Mouse (Mus musculus): ENCODE data around the gene Rps16. TPM values are rescaled to one million over a fixed set of nuclear protein-coding genes. Genes with fewer than 3 reads are reported as not detected.

Rps16 gene
- polyA plus RNA-seq (2015; fragmentation: Nextera tagmentation; extraction: Ambion mirVana), result 822 and 1,022 TPM in 2 replicates

DNA sequence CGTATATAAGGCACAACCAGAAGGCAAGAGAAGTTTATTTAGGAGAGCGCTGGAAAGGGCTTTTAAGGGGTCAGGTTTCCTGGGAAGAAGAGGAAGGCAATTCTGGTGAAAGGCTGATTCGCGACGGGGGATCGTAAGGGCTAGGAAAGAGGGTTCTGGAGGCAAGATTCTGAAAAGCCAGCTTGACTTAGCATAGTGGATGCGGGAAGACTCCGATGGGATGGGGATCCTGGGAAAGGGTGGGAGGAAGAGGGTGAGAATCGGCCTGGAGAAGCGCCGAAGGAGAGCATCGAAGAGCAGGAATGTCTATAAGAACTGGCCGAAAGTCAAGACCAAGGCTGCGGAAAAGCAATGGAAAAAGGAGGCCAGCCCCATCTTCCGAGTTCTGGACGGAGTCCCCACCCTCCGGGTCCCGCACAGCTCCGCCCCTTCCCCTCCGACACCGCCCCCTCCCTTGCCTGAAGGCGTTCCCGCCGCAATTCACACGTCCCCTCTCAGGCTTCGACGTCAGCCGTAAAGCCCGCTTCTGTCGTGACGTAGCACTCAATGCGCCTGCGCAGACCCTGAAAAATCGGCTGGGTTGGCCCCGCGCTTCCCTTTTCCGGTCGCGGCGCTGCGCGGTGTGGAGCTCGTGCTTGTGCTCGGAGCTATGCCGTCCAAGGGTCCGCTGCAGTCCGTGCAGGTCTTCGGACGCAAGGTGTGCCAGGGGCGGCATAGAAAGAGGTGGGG, at the start of gene Rps16:
Gene Rps16, plus strand, starts transcription at position 498 of the 729 bp plus-strand sequence.
- Histone ChIP-seq H3K4me1 (peaks cover 27% of the 10 kb centered on the region), H3K9me3 (no peaks in the 10 kb centered on the region), H3K9ac (peak within 1 kb of the TSS; percentile 95), H3K4me3 (peak within 1 kb of the TSS; percentile 85), H3K27me3 (no peaks in the 10 kb centered on the region), H3K4me2 (peak within 1 kb of the TSS; percentile 70), H3K27ac (peak within 1 kb of the TSS; percentile 95), H3K36me3 (peaks cover 35% of the 10 kb centered on the region)
- under 1% methylated on average over 43 of the region's 50 CpGs for WGBS
- ATAC-seq (ENCODE audit: insufficient number of reproducible peaks, low FRiP score, low TSS enrichment, low read depth), result peak; percentile 93

DNA sequence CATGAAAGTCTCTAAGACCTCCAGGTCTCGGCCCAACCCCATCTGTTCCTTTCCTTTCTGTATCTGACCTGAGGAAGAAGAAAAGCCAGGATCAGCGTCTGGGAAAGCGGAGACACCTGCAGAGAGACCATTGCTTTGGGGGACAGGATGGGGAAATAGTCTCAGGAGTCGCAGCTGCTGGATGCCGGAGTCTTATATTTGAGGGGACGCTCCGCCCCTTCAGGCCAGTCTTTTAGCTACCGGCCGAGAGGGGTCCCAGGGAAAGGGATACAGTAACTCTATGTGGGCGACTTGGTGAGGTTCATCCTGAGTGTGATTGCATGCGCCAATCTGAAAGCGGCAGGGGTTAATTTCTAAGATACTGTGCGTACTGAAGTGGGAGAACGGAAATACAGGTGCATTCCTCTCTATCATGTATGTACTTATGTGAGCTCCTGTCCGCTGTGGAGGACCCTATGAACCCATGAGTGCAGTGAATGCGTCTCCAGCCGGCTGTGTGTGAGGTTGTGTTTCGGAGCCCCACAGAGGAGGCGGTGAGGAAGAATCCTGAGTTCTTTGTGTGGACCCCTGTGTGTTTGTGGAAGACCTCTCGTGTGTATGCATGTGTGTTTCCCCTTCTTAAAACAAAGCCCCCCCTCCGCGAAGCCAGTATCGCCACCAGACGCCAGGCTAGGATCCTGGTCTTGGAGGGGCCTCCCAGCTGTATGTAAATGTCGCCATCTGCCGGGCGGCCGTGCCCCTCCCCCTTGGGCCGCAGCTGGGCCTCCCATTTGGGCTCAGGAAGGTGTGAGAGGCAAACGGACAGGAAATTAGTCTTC, 48.6 kb upstream of the Rps16 start, which contains the start of gene Dll3:
Gene Dll3, minus strand, starts transcription at position 623 of the 818 bp plus-strand sequence.
- no peaks in the 10 kb centered on the region for H3K9me3 ChIP-seq
- H3K9ac ChIP-seq, result no peak within 1 kb of the TSS
- H3K4me1 ChIP-seq, result peaks cover 17% of the 10 kb centered on the region
- no peak within 1 kb of the TSS for H3K27ac ChIP-seq
- H3K27me3 ChIP-seq, result peaks cover 58% of the 10 kb centered on the region
- no peak for ATAC-seq (ENCODE audit: insufficient number of reproducible peaks, low FRiP score, low TSS enrichment, low read depth)
- 1% methylated on average over 30 of the region's 30 CpGs for WGBS
- peak within 1 kb of the TSS; percentile 25 for H3K4me3 ChIP-seq
- peak within 1 kb of the TSS; percentile 47 for H3K4me2 ChIP-seq
- peaks cover 22% of the 10 kb centered on the region for H3K36me3 ChIP-seq

DNA sequence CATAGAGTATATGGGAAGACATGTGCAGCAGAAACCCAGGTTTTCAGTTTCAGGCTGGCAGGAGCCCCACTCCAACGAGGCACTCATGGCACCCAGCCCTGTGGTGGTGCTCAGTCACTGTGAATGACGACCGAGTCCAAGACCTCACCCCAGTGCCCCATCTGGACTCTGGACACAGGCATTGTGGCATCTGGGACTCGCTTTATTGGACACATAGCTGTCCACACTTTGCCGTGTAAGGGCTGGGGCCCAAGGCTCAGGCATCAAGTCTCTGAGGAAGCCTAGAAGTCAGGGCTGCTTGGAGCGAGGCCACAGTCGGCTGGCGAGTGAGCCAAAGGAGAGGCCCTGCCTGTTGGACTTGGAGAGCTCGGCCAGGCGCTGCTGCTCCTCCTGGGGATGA, 44.8 kb upstream of the Rps16 start:
- WGBS, result 90% methylated on average over 10 of the region's 10 CpGs
- Histone ChIP-seq H3K4me2 (no peak overlapping the region), H3K4me1 (peaks cover 23% of the 10 kb centered on the region), H3K4me3 (no peak overlapping the region), H3K9me3 (no peaks in the 10 kb centered on the region), H3K27ac (no peak overlapping the region), H3K36me3 (peaks cover 57% of the 10 kb centered on the region), H3K27me3 (peaks cover 21% of the 10 kb centered on the region), H3K9ac (no peak overlapping the region)
- no peak for ATAC-seq (ENCODE audit: insufficient number of reproducible peaks, low FRiP score, low TSS enrichment, low read depth)

DNA sequence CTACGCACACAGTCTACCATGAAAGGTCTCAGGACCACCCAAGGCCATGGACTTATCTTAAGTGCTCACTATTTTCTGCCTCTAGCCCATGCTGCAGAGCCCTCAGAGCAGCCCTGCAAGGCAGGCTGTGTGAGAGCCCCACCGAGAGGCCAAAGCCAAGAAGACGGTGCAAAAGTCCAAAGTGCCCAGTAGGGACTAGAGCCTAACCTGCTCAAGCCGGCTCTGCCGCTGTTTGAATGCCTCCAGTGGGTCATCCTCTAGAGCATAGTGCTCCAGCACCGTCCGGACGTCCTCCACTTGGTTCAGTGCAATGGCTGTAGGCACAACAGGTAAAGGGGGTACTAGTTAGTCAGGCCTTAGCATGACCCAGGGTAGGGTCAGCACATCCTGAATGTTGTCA, 44.2 kb upstream of the Rps16 start:
- no peak for ATAC-seq (ENCODE audit: insufficient number of reproducible peaks, low FRiP score, low TSS enrichment, low read depth)
- 95% methylated on average over 8 of the region's 8 CpGs for WGBS
- no peaks in the 10 kb centered on the region for H3K9me3 ChIP-seq
- peaks cover 27% of the 10 kb centered on the region for H3K4me1 ChIP-seq
- no peak overlapping the region for H3K4me3 ChIP-seq
- no peak overlapping the region for H3K9ac ChIP-seq
- H3K36me3 ChIP-seq, result peaks cover 57% of the 10 kb centered on the region
- H3K4me2 ChIP-seq, result no peak overlapping the region
- no peak overlapping the region for H3K27ac ChIP-seq
- peaks cover 15% of the 10 kb centered on the region for H3K27me3 ChIP-seq

DNA sequence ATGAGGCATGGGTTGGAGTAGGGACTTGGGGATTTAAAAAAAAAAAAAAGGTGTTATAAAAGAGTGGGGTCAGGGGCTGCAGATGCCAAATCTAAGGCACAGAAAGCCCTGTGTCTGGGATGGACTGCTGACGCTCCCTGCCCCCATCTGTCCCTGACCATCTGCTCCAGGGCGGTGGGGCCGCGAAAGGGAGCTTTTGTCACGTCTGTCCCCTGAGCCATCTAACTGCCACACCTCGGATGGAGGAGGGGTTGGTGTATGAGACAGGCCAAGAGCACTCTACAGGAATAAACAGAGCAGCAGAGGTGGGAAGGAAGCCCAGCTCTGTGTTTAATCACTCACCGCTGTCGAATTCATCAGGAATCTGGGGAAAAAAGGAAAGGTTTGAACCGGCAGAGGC, 40.7 kb upstream of the Rps16 start:
- Histone ChIP-seq H3K9ac (no peak overlapping the region), H3K36me3 (peaks cover 64% of the 10 kb centered on the region), H3K4me1 (peaks cover 19% of the 10 kb centered on the region), H3K4me2 (no peak overlapping the region), H3K9me3 (no peaks in the 10 kb centered on the region), H3K27ac (no peak overlapping the region), H3K4me3 (no peak overlapping the region), H3K27me3 (no peaks in the 10 kb centered on the region)
- no peak for ATAC-seq (ENCODE audit: insufficient number of reproducible peaks, low FRiP score, low TSS enrichment, low read depth)
- 52% methylated on average over 9 of the region's 9 CpGs for WGBS

DNA sequence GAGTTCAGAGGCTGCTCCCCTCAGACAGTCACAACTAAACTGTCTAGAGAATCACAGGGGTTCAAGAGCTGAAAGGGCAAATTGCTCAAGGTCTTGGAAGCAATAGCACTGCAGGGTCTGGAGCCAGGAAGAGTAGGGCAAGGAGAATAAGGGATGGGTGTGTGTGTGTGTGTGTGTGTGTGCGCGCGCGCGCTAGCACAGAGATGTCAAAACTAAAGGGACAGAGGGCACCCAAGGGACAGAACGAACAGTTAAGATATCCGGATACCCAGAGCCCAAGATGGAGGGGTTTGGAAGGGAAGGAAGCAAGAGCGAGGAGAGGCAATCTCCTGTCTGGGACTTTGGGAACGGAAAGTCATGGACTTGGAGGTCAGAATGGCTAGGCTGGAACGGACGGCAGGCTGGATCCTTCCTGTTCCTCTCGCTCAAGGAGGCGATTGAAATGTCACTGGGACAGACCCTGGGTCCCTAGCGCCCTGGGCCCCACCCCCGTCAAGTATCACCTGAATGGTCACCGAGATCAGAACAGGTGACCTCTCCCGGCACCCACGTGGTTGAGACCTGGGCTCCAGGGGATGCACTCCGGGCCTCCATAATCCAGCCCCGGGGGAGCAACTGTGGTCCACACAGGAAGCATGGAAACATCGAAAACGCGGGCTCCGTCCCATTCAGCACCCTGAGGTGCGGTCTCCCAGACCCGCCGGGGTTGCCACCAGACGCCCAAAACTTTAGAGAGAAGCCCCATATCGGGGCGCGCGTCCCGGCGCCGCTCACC, 39.1 kb upstream of the Rps16 start:
- WGBS, result 6% methylated on average over 35 of the region's 35 CpGs
- Histone ChIP-seq H3K4me3 (peak overlapping the region; percentile 84), H3K9me3 (no peaks in the 10 kb centered on the region), H3K27ac (peak overlapping the region; percentile 67; the same call in 1 of the 2 replicates), H3K4me2 (peak overlapping the region; percentile 78), H3K4me1 (peaks cover 19% of the 10 kb centered on the region), H3K27me3 (no peaks in the 10 kb centered on the region), H3K36me3 (peaks cover 64% of the 10 kb centered on the region), H3K9ac (peak overlapping the region; percentile 91)
- peak; percentile 26; the same call in 1 of the 2 replicates for ATAC-seq (ENCODE audit: insufficient number of reproducible peaks, low FRiP score, low TSS enrichment, low read depth)

DNA sequence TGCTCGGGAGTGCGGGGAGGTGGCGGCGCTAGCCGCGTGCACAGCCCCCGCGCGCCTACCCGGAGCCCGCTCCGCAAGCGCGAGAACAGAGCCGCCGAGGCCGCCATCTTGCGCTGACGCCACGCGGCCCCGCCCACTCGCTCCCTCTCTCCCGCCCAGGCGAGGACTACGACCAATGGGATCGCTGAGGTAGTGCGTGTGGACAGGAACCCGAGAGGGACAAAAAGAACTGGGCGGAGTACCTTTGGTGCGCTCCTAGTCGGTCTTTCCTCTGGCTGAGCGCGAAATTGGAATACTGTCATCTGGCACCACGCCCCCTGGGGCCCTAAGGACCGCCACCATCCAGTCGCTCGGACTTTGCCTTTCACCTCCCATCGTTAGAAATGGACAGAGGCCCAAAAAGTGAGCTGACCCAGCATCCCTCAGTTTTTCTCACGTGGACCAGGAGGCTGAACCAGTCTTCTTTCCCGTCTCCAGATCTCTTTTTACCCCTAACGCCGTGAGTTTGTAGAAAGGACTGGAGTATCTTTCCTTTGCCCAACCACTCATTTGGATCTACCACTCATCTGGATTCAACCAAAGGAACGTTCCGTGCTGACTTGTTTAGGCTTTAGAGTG, 38.4 kb upstream of the Rps16 start, which contains the start of gene Timm50:
Gene Timm50, minus strand, starts transcription at position 147 of the 618 bp plus-strand sequence.
- Histone ChIP-seq H3K27ac (peak within 1 kb of the TSS; percentile 67; the same call in 1 of the 2 replicates), H3K4me2 (peak within 1 kb of the TSS; percentile 78), H3K9ac (peak within 1 kb of the TSS; percentile 91), H3K36me3 (peaks cover 64% of the 10 kb centered on the region), H3K9me3 (no peaks in the 10 kb centered on the region), H3K4me3 (peak within 1 kb of the TSS; percentile 84), H3K4me1 (peaks cover 19% of the 10 kb centered on the region), H3K27me3 (no peaks in the 10 kb centered on the region)
- ATAC-seq (ENCODE audit: insufficient number of reproducible peaks, low FRiP score, low TSS enrichment, low read depth), result peak; percentile 92
- under 1% methylated on average over 33 of the region's 45 CpGs for WGBS

DNA sequence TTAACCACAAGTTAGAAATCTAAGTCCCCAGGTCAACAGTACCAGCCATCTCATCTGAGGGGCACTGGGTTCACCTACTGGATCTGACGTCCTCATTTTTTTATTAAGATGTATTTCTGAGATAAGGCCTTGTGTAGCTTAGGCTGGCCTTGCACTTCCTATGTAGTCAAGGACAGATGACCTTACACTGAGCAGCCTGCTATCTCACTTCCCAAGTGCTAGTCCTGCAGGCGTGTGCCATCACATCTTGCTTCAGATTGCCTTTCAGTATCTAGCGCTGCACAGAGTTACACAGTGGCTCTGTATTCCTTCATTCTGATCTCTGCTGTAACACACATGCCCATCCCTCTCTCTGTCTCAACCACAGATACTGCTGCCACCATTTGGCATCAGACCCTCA, 32.4 kb upstream of the Rps16 start:
- no peak overlapping the region for H3K4me2 ChIP-seq
- H3K9ac ChIP-seq, result no peak overlapping the region
- peaks cover 91% of the 10 kb centered on the region for H3K36me3 ChIP-seq
- no peak overlapping the region for H3K4me3 ChIP-seq
- no peaks in the 10 kb centered on the region for H3K9me3 ChIP-seq
- 91% methylated on average over 3 of the region's 3 CpGs for WGBS
- no peak for ATAC-seq (ENCODE audit: insufficient number of reproducible peaks, low FRiP score, low TSS enrichment, low read depth)
- no peaks in the 10 kb centered on the region for H3K27me3 ChIP-seq
- no peaks in the 10 kb centered on the region for H3K4me1 ChIP-seq
- no peak overlapping the region for H3K27ac ChIP-seq

DNA sequence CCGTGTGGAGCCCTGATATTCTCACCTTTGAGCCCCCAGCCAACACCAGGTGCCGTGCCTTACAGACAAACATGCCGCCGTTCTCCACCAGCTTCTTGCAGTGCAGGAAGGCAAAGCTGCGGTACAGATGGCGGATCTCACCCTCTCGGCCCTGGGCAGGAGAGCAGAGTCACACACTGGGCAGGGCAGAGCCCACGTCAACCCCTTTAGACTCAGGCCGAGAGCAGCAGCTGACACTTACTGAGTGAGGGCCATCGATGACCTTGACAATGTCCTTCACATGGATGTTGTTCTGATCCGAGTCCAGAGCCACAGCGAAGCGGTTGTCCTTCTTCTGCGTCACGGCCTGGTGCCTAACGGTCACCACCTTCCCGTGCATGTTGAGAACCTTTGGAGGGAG, 31.7 kb upstream of the Rps16 start:
- peaks cover 98% of the 10 kb centered on the region for H3K36me3 ChIP-seq
- no peak overlapping the region for H3K27ac ChIP-seq
- H3K9ac ChIP-seq, result no peak overlapping the region
- H3K9me3 ChIP-seq, result no peaks in the 10 kb centered on the region
- no peaks in the 10 kb centered on the region for H3K4me1 ChIP-seq
- no peak overlapping the region for H3K4me3 ChIP-seq
- no peak overlapping the region for H3K4me2 ChIP-seq
- H3K27me3 ChIP-seq, result no peaks in the 10 kb centered on the region
- WGBS, result 95% methylated on average over 17 of the region's 17 CpGs
- no peak for ATAC-seq (ENCODE audit: insufficient number of reproducible peaks, low FRiP score, low TSS enrichment, low read depth)

DNA sequence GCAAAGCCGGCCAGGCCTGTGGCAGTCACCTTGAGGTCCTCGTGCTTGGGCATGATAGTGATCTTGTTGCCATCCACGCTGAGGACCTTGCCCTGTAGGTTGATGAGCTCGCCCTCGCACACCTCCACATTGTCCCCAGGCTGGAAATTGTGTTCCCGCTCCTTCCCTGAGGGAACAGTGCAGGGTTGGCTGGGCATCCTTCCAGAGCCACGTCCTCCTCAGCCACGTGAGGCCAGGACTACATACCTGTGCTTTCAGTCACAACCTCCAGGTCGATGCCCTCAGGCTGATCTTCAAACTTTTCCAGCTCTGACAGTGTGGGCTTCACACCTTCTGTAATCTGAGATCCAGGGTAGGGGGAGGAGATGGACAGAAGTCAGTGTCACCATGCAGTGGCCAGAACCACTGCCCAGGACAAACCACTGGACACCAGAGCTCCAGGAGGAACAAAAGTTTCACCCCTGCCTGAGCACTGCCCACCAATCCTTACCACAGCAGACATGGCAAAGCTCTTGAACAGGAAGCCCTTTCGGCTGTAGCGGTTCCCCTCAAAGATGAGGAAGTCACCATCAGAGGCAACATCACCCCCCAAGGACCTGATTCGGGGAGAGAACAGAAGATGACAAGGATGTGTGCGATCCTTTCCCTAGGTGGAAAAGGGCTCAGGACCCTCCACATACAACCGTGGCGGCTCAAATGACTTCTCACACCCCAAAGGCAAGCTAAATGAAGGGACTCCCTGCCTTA, 28.3 kb upstream of the Rps16 start:
- H3K9me3 ChIP-seq, result no peaks in the 10 kb centered on the region
- H3K4me2 ChIP-seq, result no peak overlapping the region
- H3K9ac ChIP-seq, result no peak overlapping the region
- WGBS, result 88% methylated on average over 15 of the region's 15 CpGs
- H3K36me3 ChIP-seq, result peaks cover 99% of the 10 kb centered on the region
- H3K27me3 ChIP-seq, result no peaks in the 10 kb centered on the region
- no peak for ATAC-seq (ENCODE audit: insufficient number of reproducible peaks, low FRiP score, low TSS enrichment, low read depth)
- no peak overlapping the region for H3K4me3 ChIP-seq
- no peaks in the 10 kb centered on the region for H3K4me1 ChIP-seq
- H3K27ac ChIP-seq, result no peak overlapping the region

DNA sequence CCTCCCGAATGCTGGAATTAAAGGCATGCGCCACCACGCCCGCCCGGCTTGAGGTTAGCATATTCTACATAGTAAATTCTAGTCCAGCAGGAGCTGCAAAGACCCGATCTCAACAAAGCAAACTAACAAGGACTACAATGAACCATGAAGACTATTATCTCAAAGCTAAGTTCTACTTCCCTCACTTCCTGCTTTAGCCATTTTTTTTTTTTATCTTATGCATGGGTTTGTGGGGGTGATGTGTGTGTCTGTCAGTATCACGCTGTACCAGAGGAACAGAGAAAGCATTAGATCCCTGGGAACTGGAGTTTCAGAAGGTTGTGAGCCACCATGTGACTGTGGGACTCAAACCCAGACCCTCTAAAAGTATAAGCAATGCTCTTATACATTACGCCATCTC, 25.2 kb upstream of the Rps16 start:
- Histone ChIP-seq H3K9ac (no peak overlapping the region), H3K36me3 (peaks cover 99% of the 10 kb centered on the region), H3K9me3 (no peaks in the 10 kb centered on the region), H3K27me3 (no peaks in the 10 kb centered on the region), H3K4me2 (no peak overlapping the region), H3K4me1 (no peaks in the 10 kb centered on the region), H3K27ac (no peak overlapping the region), H3K4me3 (no peak overlapping the region)
- ATAC-seq (ENCODE audit: insufficient number of reproducible peaks, low FRiP score, low TSS enrichment, low read depth), result no peak
- whole genome bisulfite sequencing, result 94% methylated on average over 8 of the region's 8 CpGs

Measured in limb, embryonic 15.5 days (tissue).